Mouse (Mus musculus): ENCODE results near the gene Trpm3.

GRCm38 (mm10) chr19:22703876-22704275 is 565.0 kb downstream of the Trpm3 start:
- TF ChIP-seq CTCF (IDR thresholded peaks at IDR 0.05; ENCODE audit: control insufficient read depth, insufficient read depth, insufficient read length) (no peak), MYOD1 (IDR thresholded peaks at IDR 0.05; ENCODE audit: control insufficient read depth, insufficient read length, low read depth) (no peak), MAX (IDR thresholded peaks at IDR 0.05) (no peak), CEBPB (IDR thresholded peaks at IDR 0.05; ENCODE audit: low read depth) (no peak), USF1 (IDR thresholded peaks at IDR 0.05; ENCODE audit: low read depth) (no peak)
